Mouse (Mus musculus) spleen, postnatal 4 days (tissue): ENCODE results near the gene Olfr288.

Experiments
- DNase-seq, 2 experiments: peaks; one replicate each; pipeline ENCODE4 v3.0.0; 2022; ENCODE audit warnings: low spot score in 2 of 2

The Olfr288 gene

GRCm38 (mm10) chr15:98166963-98167644 lies 28.2 kb downstream of the Olfr288 start, which contains the start of gene Ccdc184:
TSS of gene Ccdc184 (plus strand) at chr15:98167158.
- DNase-seq: no peak

- DNase-seq: no peak
Observed at GRCm38 (mm10) chr15:98165525-98165924, 29.8 kb downstream of the Olfr288 start, which contains the start of gene Asb8. TSS of gene Asb8 (minus strand) at chr15:98165625.

- DNase-seq: no peak
Observed at GRCm38 (mm10) chr15:98162561-98162960, 32.8 kb downstream of the Olfr288 start.

GRCm38 (mm10) chr15:98161026-98161805 lies 34.1 kb downstream of the Olfr288 start:
- no peak for DNase-seq

- no peak for DNase-seq
Observed at GRCm38 (mm10) chr15:98157253-98157652, 38.1 kb downstream of the Olfr288 start.

- DNase-seq: no peak
Observed at GRCm38 (mm10) chr15:98155944-98156343, 39.4 kb downstream of the Olfr288 start.

GRCm38 (mm10) chr15:98155272-98155671 lies 40.1 kb downstream of the Olfr288 start:
- DNase-seq: no peak

GRCm38 (mm10) chr15:98154631-98155030 lies 40.7 kb downstream of the Olfr288 start:
- no peak for DNase-seq

- no peak for DNase-seq
Observed at GRCm38 (mm10) chr15:98154146-98154545, 41.2 kb downstream of the Olfr288 start.

GRCm38 (mm10) chr15:98153625-98154024 lies 41.7 kb downstream of the Olfr288 start:
- DNase-seq: no peak

GRCm38 (mm10) chr15:98152916-98153315 lies 42.4 kb downstream of the Olfr288 start:
- no peak for DNase-seq

GRCm38 (mm10) chr15:98149166-98149602 lies 46.2 kb downstream of the Olfr288 start:
- DNase-seq: no peak

GRCm38 (mm10) chr15:98148356-98148755 lies 47.0 kb downstream of the Olfr288 start:
- no peak for DNase-seq

- peak; percentile 90 to 97 for DNase-seq
Observed at GRCm38 (mm10) chr15:98145559-98146181, 49.7 kb downstream of the Olfr288 start.

- DNase-seq: no peak
Observed at GRCm38 (mm10) chr15:98144861-98145507, 50.4 kb downstream of the Olfr288 start.

GRCm38 (mm10) chr15:98142515-98142914 lies 52.8 kb downstream of the Olfr288 start:
- DNase-seq: no peak

- DNase-seq: no peak
Observed at GRCm38 (mm10) chr15:98140809-98141208, 54.5 kb downstream of the Olfr288 start.

- no peak for DNase-seq
Observed at GRCm38 (mm10) chr15:98139763-98140162, 55.6 kb downstream of the Olfr288 start.

- no peak for DNase-seq
Observed at GRCm38 (mm10) chr15:98136871-98137270, 58.5 kb downstream of the Olfr288 start.
